Mouse (Mus musculus): Measurements from ENCODE around the gene Rgs7. TPM values are rescaled to one million over a fixed set of nuclear protein-coding genes. Genes with fewer than 3 reads are reported as not detected.

The Rgs7 gene
- total RNA-seq, 2 experiments from 2014 or later: 6.9 to 9.2 TPM

DNA sequence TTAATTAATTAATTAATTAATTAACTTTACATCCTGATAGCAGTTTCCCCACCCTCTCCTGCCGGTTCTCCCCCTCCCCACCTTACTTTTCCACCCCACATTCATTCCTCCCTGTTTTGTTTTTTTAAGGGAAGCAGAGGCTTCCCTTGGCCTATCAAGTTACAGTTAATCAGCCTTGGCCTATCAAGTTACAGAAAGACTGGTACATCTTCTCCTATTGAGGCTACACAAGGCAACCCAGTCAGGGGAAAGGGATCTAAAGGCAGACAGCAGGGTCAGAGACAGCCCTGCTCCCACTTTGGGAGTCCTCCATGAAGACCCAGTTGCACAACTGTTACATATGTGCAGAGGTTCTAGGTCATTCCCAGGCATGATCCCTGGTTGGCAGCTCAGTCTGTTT lies 175.0 kb downstream of the Rgs7 start:
- no peak for DNase-seq (ENCODE audit: low spot score in 2 of 2)

DNA sequence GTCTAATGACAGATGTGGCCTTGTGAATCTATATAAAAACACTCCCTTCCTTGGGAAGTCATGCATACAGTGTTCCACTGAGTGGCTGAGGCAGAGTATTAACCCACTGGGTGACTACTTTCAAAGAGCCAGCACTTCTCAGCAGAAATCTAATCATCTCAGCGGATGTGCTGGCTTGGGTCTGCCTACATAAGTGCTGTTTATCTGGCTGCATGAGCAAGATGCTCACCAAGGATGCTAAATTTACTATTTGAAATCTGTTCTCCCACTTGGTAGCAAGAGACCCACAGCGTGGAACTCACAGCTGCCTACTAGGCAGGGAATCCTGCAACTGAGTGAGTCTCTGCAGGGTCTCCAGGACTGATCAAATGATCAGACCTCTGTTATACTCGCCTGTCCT lies 184.7 kb downstream of the Rgs7 start:
- no peak for DNase-seq (ENCODE audit: low spot score in 2 of 2)

DNA sequence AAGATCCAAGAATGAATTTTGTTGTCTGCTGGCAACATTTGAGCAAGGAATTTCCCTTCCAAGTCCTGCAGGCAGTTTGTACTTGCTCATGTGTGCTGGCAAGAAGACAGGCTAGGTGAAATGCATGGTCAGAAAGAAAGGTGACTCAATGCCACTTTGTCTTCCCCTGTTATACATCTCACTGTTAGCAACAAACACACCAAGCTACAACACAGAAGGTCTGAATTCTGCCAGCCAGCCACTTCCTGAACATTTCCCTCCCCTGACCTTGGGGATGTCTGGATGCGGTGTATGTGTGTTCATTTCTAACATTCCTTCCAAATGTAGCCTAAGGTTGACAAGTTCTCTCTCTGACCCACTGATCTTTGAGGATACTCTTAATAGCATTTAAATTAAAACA lies 191.4 kb downstream of the Rgs7 start:
- no peak for DNase-seq (ENCODE audit: low spot score in 2 of 2)

DNA sequence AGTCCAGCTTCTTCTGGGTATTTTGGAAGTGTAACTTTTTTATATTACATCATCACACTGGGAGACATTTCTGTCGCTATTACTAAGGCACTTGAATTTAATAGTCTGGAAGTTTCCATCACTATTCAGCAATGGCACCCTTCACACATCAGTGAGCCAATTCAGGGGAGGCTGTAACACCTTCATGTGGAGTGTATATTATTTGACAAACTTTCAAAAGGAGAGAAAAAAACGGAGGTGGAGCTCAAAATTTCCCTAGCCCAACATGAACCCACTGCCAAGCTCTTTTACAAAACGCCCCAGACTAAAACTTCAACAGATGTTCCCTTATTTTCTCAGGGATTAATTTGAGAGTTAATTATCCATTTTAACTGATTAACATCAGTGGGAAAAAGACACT lies 191.9 kb downstream of the Rgs7 start:
- DNase-seq (ENCODE audit: low spot score in 2 of 2): no peak

DNA sequence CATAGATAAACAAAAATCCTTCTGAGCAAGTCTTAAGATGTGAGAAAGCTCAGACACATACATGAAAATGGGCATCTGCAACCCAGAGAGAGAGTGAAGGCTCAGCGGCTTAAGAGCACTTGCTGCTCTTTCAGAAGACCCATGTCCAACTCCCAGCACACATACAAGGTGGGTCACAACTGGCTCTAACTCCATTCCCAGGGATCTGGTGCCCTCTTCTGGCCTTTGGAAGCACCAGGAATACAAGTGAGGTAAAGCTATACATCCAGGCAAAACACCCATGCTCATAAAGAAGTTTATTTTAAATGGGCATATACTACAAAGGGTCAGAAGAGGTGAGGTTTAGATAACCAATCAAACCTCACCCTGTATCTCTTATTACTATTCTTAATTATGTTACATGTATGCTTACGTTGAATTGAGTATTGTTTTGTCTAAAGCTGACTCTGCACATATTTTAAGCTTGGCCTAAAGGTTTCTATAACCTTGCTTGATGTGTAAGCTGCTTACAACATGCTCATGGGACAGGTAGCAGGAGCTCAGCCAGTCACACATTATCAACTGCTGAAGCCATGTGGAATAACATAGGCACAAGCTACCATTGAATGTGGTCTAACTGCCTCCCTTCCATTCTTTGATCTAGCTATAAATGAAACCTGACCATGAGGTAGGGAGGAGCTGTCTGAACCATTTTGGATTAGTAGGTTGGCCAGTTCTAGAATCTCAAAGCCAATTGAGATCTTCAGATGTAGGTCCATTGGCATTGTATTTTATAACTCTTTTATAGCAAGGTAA lies 192.5 kb downstream of the Rgs7 start:
- no peak for DNase-seq (ENCODE audit: low spot score in 2 of 2)

DNA sequence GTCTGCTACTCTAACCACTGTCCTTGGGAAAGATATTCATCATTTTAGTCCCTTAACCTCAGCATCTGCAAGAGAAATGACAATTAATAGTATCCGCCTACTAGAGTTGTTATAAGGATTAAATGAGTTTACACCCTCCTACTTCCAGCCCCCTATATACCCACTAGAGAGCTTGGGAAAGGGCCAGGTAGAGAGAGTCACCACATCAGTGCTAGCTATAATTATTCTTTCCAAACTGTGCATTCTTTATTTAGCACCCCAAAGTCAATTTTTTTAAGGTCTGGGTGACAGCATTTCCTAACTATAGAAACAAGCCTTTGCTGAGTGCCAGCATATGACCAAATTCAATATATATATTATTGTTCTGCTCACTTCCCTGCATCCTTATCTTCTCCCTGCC lies 195.4 kb downstream of the Rgs7 start:
- DNase-seq (ENCODE audit: low spot score in 2 of 2): no peak

DNA sequence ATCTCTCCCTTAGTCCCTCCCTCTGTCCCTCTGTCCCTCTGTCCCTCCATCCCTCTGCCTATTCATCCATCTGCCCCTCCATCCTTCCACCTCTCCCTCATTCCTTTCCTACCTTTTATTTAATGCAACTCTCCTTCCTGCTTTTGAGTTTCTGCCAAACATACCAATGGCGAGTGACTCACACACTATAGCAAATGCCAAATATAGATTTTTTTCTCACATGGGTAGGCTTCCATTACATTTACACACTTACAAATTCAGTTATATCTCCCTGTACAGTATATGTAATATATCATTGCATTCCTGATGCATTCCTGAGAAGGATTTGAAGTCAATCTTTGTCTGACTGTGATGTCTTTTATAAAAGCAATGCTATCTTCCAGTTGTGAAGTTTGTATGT lies 202.2 kb downstream of the Rgs7 start:
- no peak for DNase-seq (ENCODE audit: low spot score in 2 of 2)

DNA sequence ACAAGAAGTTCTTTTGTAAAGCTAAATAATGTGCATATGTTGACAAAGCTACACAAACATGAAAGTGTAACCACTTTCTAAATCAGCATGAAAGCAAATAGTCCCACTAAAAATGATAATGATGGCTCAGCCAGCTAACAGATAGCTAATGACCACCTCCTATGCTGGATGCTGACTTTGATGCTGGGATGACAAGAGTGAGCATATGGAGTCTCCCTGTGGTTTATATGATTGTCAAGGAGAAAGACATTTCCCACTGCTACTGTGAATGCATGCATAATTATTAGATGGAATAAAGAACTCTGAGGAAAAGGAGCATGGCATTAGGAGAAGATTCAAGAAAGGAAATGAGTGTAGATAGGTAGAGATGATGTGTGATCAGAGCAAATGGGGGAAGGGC lies 230.0 kb downstream of the Rgs7 start:
- DNase-seq (ENCODE audit: low spot score in 2 of 2): no peak

DNA sequence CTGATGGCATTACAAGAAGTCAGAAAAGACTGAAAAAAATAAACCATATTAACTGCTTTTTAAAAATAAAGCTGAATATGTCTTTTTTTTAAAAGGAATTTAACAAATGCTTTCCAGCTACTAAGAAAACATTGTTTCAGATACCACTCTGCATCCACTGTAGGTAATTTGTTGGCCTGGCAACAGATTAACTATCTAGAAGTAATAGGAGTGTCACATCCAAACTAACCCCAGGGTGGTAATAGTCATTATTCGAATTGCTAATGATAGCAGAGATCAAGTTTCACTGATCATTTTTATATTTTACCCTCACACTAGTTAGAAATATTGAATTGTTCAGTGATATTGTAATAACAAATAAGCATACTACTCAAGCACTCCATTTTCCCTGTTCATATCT lies 232.9 kb downstream of the Rgs7 start:
- DNase-seq (ENCODE audit: low spot score in 2 of 2): no peak

DNA sequence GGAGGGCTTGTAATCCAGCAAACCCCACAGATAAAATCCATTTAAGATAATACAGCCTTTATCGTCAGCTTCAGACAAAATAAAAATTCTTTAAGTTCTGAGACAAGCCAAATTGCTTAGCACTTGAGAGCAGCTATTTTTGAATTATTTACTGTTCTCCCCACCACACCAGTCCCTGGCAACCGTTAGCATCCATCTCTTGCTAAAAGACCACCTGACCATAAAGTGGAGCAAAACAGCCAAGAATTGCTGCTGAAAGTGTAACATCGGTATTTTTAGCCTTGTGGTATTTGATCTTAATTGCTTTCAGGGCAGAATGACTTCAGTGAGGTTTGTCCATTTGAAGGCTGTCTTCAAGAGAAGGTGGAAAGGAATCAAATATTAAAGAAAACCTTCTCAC lies 237.1 kb downstream of the Rgs7 start:
- no peak for DNase-seq (ENCODE audit: low spot score in 2 of 2)

DNA sequence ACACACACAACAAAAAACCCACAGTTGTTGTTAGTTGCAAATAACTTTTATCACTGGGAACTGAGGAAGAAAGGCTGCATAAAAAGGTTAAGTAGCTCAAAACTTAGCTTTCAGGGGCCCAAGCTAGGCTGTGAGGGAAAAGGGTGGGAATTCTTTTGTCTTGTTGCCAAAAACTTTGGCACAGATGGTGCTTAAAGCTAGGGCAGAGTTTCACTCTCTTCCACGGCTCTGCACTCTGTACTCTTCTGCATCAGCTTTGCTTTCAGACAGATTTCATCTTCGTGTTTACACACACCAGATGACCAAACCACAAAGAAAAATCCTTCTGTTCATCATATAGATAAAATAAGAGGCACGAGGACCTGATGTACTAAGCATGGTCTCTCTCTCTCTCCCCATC lies 237.6 kb downstream of the Rgs7 start:
- no peak for DNase-seq (ENCODE audit: low spot score in 2 of 2)

DNA sequence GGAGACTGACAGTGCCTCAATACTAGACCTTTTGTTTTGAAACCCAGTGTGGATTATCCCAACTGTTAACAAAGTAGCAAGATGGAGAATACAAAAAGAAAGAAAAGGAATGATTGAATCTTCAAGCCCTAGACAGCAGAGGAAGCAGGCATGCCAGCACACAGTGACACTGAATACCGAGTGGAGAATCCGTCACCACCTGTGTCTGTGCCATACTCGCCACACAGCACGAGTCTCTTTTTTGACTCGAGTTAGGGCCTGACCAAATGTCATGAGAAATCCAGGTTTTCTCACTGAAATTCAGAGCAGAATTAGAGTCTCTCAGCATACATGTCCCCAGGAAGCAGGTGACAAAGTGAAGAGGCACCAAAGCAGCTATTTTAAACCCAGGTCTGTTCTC lies 250.2 kb downstream of the Rgs7 start:
- DNase-seq (ENCODE audit: low spot score in 2 of 2): no peak

DNA sequence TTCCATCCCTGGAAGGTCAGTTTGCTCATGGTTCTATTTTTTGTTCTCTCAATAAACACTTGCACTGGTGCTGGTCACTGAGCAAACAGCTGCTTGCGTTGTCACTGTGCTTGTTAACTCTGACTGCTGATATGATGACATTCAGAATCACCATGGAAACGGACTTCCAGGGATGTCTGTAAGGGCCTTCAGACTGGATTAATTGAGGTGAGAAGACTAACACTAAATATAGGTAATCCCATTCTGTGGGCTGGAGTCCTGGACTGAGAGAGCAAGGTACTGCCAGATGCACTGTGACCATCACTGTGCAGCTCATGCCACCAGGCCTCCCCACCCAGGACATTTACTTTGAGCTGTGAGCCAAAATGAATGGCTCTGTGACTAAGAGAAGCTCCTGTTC lies 252.2 kb downstream of the Rgs7 start:
- DNase-seq (ENCODE audit: low spot score in 2 of 2): no peak

DNA sequence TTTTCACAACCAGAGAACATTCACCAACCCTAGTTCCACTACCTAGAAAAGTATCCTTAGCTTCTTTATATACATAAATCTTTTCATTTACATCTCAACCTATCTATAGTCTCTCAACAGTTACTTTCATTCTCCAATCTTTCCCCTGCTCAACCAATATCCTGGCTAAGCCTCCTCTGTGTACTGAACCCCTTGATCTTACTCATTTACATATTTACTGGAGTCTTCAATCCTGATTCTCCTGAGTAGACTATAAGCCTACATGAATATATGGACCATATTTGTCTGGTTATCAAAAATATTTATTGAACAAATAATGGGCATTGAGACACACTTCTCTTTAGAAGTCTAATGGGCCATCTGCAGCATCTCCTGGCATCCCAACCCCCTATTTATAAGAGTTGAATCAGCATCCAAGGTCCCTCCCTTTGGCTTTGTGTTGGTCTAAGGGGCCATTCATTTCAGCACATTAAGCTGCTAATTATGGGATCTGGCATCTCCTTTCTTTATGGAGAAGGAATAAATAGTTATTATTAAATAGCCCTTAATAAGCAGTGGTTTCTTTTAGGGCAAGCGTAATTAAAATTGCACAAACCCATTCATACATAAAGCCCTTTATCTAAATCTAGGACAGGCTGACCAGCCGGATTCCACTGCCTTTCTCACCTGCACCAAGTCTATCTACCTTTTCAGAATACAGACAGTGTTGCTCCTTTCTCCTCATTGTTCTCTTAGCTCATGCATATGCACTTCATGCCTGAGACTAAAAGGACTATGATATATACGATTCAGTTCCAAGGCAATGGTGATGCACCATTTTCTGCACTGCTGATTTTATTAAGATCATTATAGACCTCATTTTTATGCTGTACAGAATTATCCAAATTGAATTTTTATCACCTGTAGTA lies 270.5 kb downstream of the Rgs7 start:
- no peak for DNase-seq (ENCODE audit: low spot score in 2 of 2)

DNA sequence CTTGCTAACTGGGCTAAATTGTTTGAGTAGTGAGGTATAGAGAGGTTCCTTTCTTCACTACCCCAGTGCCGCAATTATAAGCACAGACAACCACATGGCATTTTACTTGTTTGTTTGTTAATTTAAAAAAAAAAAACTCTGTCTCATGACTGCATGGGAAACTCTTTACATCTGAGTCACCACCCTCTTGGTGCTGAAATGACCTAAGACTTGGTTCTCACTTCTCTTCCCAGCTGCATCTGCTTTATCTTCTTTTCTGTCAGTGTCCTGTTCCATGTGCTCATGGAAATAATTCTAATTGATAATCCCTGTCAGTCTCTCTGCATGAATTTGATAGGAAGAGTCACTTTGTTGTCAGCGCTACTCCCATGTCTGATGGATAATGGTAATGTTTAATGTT lies 272.7 kb downstream of the Rgs7 start:
- DNase-seq (ENCODE audit: low spot score in 2 of 2): no peak

DNA sequence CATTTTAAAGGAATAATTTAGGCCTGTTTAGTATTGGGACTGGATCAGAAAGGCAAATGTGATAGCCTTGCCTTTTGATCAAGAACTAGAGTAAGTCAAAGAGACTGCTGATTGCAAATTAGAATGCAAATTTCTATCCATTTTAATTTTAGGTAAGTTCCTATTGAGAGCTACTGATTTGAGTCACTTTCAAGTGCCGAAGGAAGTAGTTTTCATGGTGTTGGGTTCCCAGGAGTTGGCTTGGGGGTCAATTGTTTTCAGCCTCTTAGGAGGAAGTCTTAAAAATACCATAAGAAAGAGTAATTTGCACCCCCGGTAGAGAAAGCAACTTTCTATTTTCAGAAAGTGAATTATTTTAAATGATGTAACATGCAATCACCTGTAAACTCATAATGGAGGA lies 285.3 kb downstream of the Rgs7 start:
- DNase-seq (ENCODE audit: low spot score in 2 of 2): no peak

DNA sequence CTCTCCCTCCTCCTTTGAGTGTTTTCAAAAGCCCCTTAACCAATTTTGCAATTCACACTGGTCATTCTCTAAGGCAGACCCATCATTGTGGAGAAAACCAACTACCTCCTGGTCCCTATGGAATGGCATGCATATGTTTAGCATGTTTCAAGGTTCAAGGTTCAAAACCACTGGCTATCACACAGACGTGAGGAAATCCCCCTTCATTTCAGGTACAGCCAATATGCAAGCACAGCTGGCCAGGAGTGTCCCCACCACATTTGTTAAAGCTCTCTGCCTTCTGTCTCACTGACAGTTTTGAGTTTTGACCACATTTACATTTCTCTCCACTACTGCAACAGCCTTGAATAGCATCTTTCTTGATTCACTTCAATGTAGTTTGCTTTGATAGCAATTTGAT lies 286.7 kb downstream of the Rgs7 start:
- no peak for DNase-seq (ENCODE audit: low spot score in 2 of 2)

DNA sequence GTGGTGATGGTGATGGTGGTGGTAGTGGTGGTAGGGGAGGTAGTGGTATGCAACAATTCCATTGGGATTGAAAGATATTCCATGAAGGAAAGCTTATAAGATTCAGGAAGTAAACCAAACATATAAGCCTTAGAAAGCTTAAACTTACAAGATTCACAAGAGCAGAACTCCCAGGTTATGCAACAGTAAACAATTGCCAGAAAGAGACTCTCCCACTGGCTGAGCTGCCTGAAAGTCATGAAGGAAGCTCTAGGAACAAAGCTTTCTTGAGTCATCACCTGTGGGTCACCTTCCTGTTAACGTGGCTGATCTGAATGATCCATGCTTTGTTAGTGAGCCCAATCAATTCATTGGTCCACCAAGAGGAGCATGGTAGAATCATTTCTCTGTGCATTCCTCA lies 288.8 kb downstream of the Rgs7 start:
- DNase-seq (ENCODE audit: low spot score in 2 of 2): no peak

DNA sequence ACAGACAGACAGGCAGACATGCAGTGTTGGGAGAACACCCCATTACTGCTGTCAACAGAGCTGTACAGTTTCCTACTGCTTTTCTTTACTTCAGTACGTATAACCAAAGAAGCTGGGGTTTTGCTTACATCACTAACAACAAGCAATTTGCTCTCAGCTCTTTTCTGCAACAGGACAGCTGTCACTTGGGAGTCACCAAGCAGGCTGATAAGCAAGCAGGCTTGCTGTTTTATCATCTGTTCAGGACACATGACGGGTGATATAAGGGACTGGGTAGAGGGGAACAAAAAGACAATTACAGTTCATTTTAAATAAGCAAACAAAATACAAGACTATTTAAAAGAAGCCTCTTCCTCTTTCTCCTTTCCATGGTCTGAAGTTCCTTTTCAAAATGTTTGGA lies 289.4 kb downstream of the Rgs7 start:
- no peak for DNase-seq (ENCODE audit: low spot score in 2 of 2)

DNA sequence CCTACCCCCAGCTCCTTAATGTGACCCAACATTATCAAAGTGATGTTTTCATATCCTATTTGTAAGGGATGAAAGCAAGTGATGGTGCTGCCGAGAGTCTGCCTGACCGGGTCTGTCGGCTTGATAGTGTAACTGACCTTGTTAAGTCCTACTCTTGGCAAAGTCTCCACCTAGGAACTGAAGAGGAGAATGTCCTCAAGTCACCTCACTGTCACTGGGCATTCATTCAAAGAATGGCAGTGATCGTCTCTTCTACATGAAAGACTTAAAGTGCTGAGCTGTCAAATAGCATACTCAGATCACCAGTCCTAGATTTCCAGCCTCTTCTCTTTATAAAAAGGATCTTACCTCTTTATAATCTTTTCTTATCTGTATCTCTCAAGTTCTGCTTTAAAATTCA lies 293.4 kb downstream of the Rgs7 start:
- DNase-seq (ENCODE audit: low spot score in 2 of 2): no peak

DNA sequence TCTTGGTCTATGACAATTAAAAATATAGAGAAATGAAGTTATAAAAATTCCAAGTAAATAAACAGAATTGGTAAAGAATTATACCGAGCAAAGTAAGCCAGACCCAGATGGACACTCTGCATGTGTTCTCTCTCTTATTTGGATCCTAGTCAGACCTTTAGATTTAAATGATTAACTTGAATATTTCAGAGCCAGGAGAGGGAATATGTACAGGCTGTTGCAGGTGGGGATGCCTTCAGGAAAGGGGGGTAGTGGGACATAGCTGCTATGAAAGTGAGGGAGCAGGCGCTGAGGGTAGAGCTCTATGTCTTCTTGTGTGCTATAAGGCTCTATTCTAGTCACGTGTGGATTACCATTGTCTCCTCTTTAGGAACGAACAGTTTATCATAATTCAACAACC lies 296.5 kb downstream of the Rgs7 start:
- DNase-seq (ENCODE audit: low spot score in 2 of 2): no peak

DNA sequence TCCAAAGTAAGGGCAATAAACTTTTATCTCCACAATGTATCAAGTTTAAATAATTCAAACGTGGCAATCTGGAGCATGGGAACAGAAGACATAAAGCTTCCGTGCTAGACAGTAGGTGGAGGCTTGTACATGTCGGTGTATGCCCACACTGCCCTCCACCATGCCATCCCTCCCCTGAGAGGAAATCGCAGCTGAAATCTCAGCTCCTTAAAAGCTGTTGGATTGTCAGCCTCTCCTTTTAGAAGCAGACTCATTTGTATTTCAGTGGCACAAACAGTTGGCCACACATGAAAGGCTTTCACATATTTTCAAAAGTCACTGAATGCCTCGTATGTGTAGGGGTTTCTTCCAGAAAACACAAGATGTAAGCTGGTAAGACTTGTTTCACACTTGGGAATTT lies 304.1 kb downstream of the Rgs7 start:
- DNase-seq (ENCODE audit: low spot score in 2 of 2): no peak

DNA sequence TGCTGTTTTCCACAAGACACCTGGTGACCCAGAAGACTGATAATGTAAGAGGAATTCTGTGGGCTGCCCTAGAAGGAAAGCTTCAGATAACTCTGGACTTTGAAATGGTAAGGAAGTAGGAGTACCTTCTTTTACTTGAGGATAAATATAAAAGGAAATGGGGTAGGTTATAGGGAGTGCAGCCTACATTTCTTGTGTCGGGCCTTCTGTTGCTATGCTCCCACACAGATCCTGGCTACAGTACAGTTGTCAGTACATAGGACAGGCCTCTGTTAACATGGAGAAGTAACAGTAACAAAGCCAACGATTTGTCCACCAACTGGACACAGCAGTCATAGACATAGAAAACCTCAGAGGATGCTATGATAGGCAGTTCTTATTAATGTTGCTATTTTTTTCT lies 307.1 kb downstream of the Rgs7 start:
- DNase-seq (ENCODE audit: low spot score in 2 of 2): no peak
